Mouse (Mus musculus) heart, embryonic 11.5 days (tissue): Measurements from ENCODE around the gene Glp1r. TPM values are rescaled to one million over a fixed set of nuclear protein-coding genes. Genes with fewer than 3 reads are reported as not detected.

Experiments
- ATAC-seq: fragments of 200-750 bp; cut with Nextera tagmentation; replicated peaks from 2 replicates; pipeline ENCODE4 v1.8.0; 2017; ENCODE audit warnings: moderate library complexity; ENCODE audit not compliant: insufficient number of reproducible peaks, low FRiP score, low TSS enrichment
- H3K27ac ChIP-seq: fragments of 300-500 bp; sonication (generic); 2 replicates; pipeline ENCODE4 v1.5.1; 2014; ENCODE audit warnings: mild to moderate bottlenecking, low read depth, low read length
- H3K27me3 ChIP-seq: fragments of 300-500 bp; sonication (generic); 2 replicates; pipeline ENCODE4 v1.6.1; 2014; ENCODE audit warnings: mild to moderate bottlenecking, low read length, mixed read lengths; ENCODE audit not compliant: control insufficient read depth, insufficient read depth
- H3K36me3 ChIP-seq: fragments of 300-500 bp; sonication (generic); 2 replicates; pipeline ENCODE4 v1.6.1; 2014; ENCODE audit warnings: mild to moderate bottlenecking, low read length, moderate library complexity, mixed read lengths; ENCODE audit not compliant: control insufficient read depth, insufficient read depth
- H3K4me1 ChIP-seq: fragments of 300-500 bp; sonication (generic); 2 replicates; pipeline ENCODE4 v1.6.1; 2014; ENCODE audit warnings: low read length; ENCODE audit not compliant: control insufficient read depth, insufficient read depth
- H3K4me2 ChIP-seq: fragments of 300-500 bp; sonication (generic); 2 replicates; pipeline ENCODE4 v1.6.1; 2014; ENCODE audit warnings: mild to moderate bottlenecking, moderate library complexity
- H3K4me3 ChIP-seq: fragments of 300-500 bp; sonication (generic); 2 replicates; pipeline ENCODE4 v1.5.1; 2014; ENCODE audit warnings: low read depth, low read length
- H3K9ac ChIP-seq: fragments of 300-500 bp; sonication (generic); 2 replicates; pipeline ENCODE4 v1.6.1; 2014; ENCODE audit warnings: mild to moderate bottlenecking, low read depth, low read length, moderate library complexity
- H3K9me3 ChIP-seq: fragments of 300-500 bp; sonication (generic); replicated peaks from 2 replicates; pipeline ENCODE4 v1.6.1; 2016; ENCODE audit warnings: low read length; ENCODE audit not compliant: control insufficient read depth
- WGBS: fragments of 180-500 bp; shearing (Covaris S2); extraction: QIAGEN DNeasy Blood & Tissue Kit; methylation state at CpG from one replicate; pipeline ENCODE4 v1.1.7; 2014; ENCODE audit not compliant: insufficient replicate concordance; 5-methylcytosine and 5-hydroxymethylcytosine counted together
- polyA plus RNA-seq: library from polyadenylated mRNA; unstranded; fragments of >200 nt; fragmentation: Nextera tagmentation; extraction: Ambion mirVana; gene quantifications from 2 replicates; pipeline ENCODE4 v1.2.1, GENCODE M21; 2014

Gene Glp1r
- polyA plus RNA-seq, 1 experiment from 2014 or later, result 0.14 TPM

GRCm38 (mm10) chr17:30874276-30874675 lies 27.3 kb upstream of the Glp1r start:
- Histone ChIP-seq H3K27me3 (no peaks in the 10 kb centered on the region), H3K9ac (no peak overlapping the region), H3K4me3 (no peak overlapping the region), H3K36me3 (no peaks in the 10 kb centered on the region), H3K4me2 (peak overlapping the region; percentile 54), H3K27ac (no peak overlapping the region), H3K9me3 (no peaks in the 10 kb centered on the region), H3K4me1 (no peaks in the 10 kb centered on the region)
- ATAC-seq, result no peak
- 37% methylated on average over 15 of the region's 15 CpGs for WGBS

GRCm38 (mm10) chr17:30877456-30877855 lies 24.2 kb upstream of the Glp1r start:
- Histone ChIP-seq H3K27ac (no peak overlapping the region), H3K4me3 (no peak overlapping the region), H3K36me3 (no peaks in the 10 kb centered on the region), H3K4me2 (no peak overlapping the region), H3K9ac (no peak overlapping the region), H3K9me3 (no peaks in the 10 kb centered on the region), H3K27me3 (no peaks in the 10 kb centered on the region), H3K4me1 (0 out of 2 replicates have a peak, but pooled peaks cover under 1% of the 10 kb centered on the region)
- 79% methylated on average over 7 of the region's 7 CpGs for WGBS
- ATAC-seq, result no peak

DNA sequence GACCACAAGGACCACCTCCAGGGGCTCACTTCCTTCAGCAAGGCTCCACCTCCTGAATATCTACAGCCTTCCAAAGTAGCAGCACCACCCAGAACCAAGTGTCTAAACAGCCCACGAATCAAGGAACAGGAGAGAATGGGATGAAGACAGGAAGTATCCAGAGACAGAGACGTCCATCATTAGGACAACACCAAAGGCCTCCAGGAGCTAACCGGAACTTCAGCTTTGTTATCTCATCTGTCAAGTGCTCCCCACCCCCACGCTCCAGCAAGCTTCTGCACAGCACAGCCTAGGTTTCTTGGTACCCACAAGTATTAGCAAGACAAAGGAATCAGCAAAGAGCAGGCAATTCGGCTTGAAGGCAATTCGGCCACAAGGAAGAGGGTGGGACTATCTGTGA lies 23.0 kb upstream of the Glp1r start:
- WGBS, result 11% methylated on average over 6 of the region's 6 CpGs
- no peak for ATAC-seq
- Histone ChIP-seq H3K4me3 (no peak overlapping the region), H3K4me1 (0 out of 2 replicates have a peak, but pooled peaks cover 2% of the 10 kb centered on the region), H3K27ac (no peak overlapping the region), H3K9me3 (no peaks in the 10 kb centered on the region), H3K36me3 (no peaks in the 10 kb centered on the region), H3K27me3 (no peaks in the 10 kb centered on the region), H3K4me2 (no peak overlapping the region), H3K9ac (no peak overlapping the region)

GRCm38 (mm10) chr17:30880391-30880790 lies 21.2 kb upstream of the Glp1r start:
- Histone ChIP-seq H3K27me3 (no peaks in the 10 kb centered on the region), H3K9ac (no peak overlapping the region), H3K4me3 (no peak overlapping the region), H3K9me3 (no peaks in the 10 kb centered on the region), H3K27ac (no peak overlapping the region), H3K36me3 (no peaks in the 10 kb centered on the region), H3K4me2 (no peak overlapping the region), H3K4me1 (0 out of 2 replicates have a peak, but pooled peaks cover 2% of the 10 kb centered on the region)
- no peak for ATAC-seq
- WGBS, result 85% methylated on average over 3 of the region's 3 CpGs

GRCm38 (mm10) chr17:30881001-30881400 lies 20.6 kb upstream of the Glp1r start:
- ATAC-seq, result no peak
- H3K9ac ChIP-seq, result no peak overlapping the region
- WGBS, result 66% methylated on average over 2 of the region's 2 CpGs
- H3K9me3 ChIP-seq, result no peaks in the 10 kb centered on the region
- no peaks in the 10 kb centered on the region for H3K27me3 ChIP-seq
- H3K4me3 ChIP-seq, result no peak overlapping the region
- no peaks in the 10 kb centered on the region for H3K36me3 ChIP-seq
- no peak overlapping the region for H3K27ac ChIP-seq
- H3K4me2 ChIP-seq, result no peak overlapping the region
- 0 out of 2 replicates have a peak, but pooled peaks cover 2% of the 10 kb centered on the region for H3K4me1 ChIP-seq

DNA sequence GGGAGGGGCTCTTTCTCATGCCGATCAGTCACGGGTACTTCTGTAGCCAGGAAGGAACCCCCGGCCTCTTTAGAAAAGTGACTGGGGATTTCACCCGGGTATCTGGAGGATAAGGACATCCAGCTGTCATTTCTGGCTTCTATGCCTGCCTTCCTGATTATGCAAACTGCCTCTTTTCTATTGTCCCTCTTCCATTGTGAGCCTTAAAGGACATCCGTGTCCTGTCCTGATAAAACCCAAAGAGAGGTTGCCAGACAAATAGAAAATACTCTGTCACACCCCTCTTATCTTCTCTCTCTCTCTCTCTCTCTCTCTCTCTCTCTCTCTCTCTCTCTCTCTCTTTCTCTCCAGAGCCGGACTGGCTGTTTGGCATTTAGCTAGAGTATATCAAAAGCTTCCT lies 19.4 kb upstream of the Glp1r start:
- no peak overlapping the region for H3K9ac ChIP-seq
- 2% methylated on average over 6 of the region's 6 CpGs for WGBS
- H3K36me3 ChIP-seq, result no peaks in the 10 kb centered on the region
- 0 out of 2 replicates have a peak, but pooled peaks cover 2% of the 10 kb centered on the region for H3K4me1 ChIP-seq
- peak overlapping the region; percentile 4; the same call in 1 of the 2 replicates for H3K4me2 ChIP-seq
- no peaks in the 10 kb centered on the region for H3K27me3 ChIP-seq
- H3K9me3 ChIP-seq, result no peaks in the 10 kb centered on the region
- H3K4me3 ChIP-seq, result no peak overlapping the region
- ATAC-seq, result no peak
- no peak overlapping the region for H3K27ac ChIP-seq

DNA sequence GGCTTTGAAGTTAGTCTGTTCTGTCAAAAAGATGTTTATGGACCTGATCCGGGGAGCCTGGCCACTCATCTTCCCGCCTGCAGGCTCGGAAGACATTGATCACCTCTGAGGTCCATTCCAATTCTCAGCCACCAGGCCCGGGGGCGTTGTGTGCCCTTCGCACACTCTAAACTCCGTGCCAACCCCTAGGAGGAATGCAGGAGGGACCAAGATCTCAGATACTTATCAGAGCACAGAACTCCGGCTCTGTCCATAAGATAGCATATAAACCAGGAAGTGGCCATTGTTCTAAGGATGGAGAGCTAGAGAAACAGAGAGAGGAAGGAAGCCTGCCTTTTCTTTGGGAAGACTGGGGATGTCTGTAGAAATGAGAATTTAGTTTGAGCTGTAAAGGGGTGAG lies 18.1 kb upstream of the Glp1r start:
- ATAC-seq, result no peak
- no peak overlapping the region for H3K4me3 ChIP-seq
- no peak overlapping the region for H3K9ac ChIP-seq
- no peak overlapping the region for H3K27ac ChIP-seq
- no peaks in the 10 kb centered on the region for H3K27me3 ChIP-seq
- no peaks in the 10 kb centered on the region for H3K9me3 ChIP-seq
- 68% methylated on average over 8 of the region's 8 CpGs for WGBS
- H3K4me2 ChIP-seq, result no peak overlapping the region
- 0 out of 2 replicates have a peak, but pooled peaks cover 2% of the 10 kb centered on the region for H3K4me1 ChIP-seq
- no peaks in the 10 kb centered on the region for H3K36me3 ChIP-seq

DNA sequence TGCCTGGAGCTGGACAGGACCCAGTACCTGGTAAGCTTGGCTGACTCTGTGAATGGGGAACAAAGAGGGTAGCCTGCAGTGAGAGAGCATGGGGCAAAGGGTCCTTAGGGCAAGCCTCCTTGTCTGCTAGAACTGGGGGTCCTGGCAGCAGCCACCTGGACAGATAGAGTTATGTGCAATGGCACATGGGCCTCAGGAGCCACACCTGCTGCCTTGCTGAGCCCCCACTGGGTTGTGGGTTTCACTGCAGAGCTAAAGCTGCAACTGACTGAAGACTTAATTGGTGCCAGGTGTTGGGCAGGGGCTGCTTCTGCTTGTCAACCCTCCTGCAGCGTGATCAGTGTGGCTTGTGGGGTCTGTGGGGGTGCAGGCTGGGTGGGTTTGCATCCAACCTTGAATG lies 9.5 kb upstream of the Glp1r start:
- Histone ChIP-seq H3K36me3 (no peaks in the 10 kb centered on the region), H3K4me2 (no peak overlapping the region), H3K27ac (no peak overlapping the region), H3K4me3 (no peak overlapping the region), H3K9ac (no peak overlapping the region), H3K4me1 (no peaks in the 10 kb centered on the region), H3K27me3 (no peaks in the 10 kb centered on the region), H3K9me3 (no peaks in the 10 kb centered on the region)
- ATAC-seq, result no peak
- WGBS, result 18% methylated on average over 1 of the region's 1 CpGs

DNA sequence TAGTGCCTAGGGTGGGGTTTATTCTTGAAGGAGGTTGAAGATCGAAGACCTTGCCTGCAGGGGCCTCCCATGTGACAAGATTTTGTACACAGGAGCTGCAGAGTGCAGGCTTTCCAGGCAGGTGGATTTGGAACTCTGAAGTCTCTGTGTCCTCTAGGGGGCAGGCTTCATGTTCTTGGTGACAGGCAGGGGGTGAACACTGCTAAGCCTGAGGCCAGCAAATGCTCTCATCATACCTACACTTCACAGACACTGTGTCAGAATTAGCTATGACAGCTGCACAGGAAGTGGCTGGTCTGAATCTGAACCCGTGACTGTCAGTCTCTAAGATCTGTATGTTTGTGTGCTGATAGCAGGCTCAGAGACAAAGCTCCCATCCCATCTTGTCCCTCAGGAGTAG lies 8.9 kb upstream of the Glp1r start:
- H3K4me1 ChIP-seq, result no peaks in the 10 kb centered on the region
- H3K4me3 ChIP-seq, result no peak overlapping the region
- no peaks in the 10 kb centered on the region for H3K27me3 ChIP-seq
- ATAC-seq, result no peak
- no peaks in the 10 kb centered on the region for H3K9me3 ChIP-seq
- no peak overlapping the region for H3K9ac ChIP-seq
- no peaks in the 10 kb centered on the region for H3K36me3 ChIP-seq
- H3K4me2 ChIP-seq, result no peak overlapping the region
- H3K27ac ChIP-seq, result no peak overlapping the region
- WGBS, result 15% methylated on average over 2 of the region's 2 CpGs
